Mouse (Mus musculus) central nervous system, embryonic 11.5 days (tissue): ENCODE measurements around the gene 5730596B20Rik. TPM values are rescaled to one million over a fixed set of nuclear protein-coding genes. Genes with fewer than 3 reads are reported as not detected.

Experiments
- polyA plus RNA-seq: library from polyadenylated mRNA; depleted of rRNA; stranded (reverse); fragments of >200 nt; gene quantifications from 2 replicates; pipeline ENCODE4 v1.2.3, GENCODE M21; 2012; rRNA removed

Gene 5730596B20Rik
- 0.07 and 1.5 TPM in 2 replicates for polyA plus RNA-seq

DNA sequence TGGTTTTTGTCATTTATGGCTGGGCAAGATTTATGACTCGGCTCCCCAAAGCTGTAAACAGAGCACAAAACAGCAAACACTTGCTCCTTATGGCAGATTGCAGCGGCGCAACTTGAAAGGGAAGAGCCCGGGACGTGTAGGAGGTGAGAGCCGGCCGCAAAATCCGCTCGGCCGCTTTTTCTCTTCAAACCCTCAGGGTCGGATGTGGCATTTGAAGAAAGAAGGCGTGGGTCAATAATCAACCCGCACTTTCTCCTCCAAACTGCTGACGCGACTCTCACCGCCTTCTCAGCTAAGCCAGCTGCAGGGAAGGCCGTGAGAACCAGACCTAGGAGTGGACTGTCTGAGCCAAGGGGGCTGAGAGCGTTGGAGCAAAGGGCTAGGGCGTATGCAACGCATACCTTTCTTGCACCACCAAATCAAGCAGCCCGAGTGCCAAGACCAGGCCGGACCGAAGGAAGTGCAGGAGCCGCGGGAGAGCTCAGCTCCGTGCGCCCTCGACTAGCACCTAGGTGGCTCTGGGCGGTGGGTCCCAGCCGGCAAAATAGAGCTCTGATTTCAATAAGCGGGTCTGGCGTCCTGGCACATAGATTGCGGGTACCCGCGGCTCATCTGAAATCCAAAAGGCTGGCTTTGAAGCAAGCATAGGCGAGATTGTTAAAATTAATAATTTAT is at the start of gene 5730596B20Rik:
Gene 5730596B20Rik, plus strand, starts transcription at position 438 of the 675 bp plus-strand sequence.

DNA sequence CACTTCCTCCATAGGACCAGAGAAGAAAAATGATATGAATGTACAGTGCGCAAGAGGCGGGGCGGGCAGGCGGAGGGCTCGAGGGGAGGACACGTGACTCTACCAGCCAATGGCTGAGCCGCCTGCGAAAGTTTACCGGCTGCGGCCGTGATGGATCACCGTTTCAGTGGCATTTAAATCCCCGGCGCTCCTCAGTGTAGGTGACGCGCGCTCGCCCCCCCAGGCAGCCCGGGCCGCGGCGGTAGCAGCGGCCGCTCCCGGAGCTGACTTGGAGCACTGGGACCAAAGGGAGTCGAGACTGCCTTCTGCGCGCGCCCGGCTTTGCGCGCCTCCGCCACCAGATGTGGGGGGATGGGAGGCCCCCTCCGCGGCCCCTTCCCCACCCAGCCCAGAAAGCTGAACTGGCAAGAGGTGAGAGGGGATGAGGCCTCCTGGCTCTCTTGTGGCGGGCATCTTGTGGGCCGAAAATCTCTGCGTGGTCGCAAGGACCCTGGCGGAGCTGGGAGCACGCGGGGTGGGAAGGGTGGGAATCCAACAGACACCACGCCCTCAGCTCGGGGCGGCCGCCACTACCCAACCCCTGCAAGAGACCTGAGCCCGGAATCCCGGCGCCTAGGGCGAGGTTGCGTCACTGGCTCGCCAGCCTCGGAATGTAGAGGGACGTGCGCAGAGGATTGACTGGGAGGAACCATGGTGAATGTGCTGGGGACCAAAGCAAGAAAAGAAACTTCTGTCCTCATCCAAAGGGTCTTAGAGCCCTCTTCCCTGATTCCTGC is 18.8 kb upstream of the 5730596B20Rik start, which contains the start of gene Hoxa1:
Gene Hoxa1, minus strand, starts transcription at position 42 of the 776 bp plus-strand sequence.

DNA sequence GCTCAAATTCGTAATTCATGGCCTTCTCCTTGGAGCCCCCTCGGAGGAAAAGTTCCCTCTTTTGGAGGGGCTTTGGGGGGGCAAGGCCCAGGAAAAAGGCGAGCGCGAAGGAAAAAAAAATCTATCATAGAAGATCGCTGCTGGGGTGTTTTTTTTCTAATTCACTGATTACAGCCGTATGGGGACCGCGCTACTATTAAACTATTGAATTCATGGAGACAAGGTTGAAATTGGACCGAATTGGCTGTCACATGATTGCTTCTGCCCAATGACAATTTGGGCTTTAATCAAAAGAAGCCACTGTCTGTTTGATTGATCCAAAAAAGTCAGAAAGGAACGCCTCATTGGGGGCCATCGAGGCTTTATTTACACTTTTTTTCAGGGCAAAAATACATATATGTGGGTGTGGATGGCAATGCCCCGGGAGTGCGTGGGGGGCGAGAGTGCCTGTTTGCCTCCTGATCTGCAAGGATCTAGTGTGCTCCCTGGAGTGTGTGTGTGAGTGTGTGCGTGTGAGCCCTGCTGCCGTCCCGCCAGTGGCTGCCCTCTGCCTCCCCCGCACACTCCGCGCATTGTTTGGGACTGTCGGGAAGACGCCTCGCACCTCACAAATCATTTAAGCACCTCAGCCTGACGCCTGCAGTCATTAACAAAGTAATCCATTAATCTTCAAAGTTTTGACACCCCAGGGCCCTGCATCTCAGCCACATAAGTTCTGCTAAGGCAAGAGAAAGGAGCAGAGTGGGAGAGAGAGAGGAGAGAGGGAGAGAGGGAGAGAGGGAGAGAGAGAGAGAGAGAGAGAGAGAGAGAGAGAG is 12.5 kb upstream of the 5730596B20Rik start, which contains the start of gene Hoxa2:
Gene Hoxa2, minus strand, starts transcription at position 206 of the 815 bp plus-strand sequence.

DNA sequence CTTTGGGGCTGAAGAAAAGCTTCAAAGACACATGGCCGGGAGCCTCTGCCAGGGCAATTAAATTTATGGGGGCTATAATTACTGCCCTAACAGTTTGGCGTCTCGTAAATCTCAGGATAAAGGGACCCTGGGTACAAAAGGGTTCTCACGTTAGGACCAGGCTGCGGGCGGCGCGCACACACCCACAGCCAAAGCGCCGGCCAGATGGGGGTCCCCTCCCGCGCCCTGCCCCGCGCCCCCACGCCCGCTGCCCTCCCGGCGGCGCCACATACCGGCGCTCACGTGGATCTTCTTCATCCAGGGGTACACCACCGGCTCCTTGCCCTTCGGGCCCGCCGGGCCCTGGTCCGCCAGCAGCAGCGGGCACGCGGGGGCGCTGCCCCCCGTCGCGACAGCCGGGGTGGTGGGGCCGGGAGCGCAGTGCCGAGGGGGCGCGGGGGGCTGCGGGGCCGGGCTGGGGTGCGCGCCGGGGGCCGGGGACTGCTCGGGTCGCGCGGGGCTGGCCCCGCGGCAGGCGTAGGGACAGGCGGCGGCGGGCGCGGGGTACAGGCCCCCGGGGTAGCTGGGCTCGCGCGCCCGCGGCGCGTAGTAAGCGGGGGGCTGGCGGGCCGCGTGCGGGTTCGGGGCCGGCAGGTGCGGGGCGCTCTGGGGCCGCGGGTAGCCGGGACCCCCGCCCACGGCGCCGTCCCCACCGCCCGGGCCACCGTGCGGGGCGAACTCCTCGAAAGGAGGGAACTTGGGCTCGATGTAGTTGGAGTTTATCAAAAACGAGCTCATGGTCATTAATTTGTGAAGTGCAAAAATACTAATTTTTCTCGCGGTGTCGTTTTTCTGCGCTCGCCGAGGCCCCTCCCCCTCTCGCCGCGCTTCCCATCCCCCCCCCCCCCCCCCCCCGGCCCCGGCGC is 13.9 kb downstream of the 5730596B20Rik start, which contains the start of gene Hoxa4:
Gene Hoxa4, minus strand, starts transcription at position 848 of the 905 bp plus-strand sequence.

DNA sequence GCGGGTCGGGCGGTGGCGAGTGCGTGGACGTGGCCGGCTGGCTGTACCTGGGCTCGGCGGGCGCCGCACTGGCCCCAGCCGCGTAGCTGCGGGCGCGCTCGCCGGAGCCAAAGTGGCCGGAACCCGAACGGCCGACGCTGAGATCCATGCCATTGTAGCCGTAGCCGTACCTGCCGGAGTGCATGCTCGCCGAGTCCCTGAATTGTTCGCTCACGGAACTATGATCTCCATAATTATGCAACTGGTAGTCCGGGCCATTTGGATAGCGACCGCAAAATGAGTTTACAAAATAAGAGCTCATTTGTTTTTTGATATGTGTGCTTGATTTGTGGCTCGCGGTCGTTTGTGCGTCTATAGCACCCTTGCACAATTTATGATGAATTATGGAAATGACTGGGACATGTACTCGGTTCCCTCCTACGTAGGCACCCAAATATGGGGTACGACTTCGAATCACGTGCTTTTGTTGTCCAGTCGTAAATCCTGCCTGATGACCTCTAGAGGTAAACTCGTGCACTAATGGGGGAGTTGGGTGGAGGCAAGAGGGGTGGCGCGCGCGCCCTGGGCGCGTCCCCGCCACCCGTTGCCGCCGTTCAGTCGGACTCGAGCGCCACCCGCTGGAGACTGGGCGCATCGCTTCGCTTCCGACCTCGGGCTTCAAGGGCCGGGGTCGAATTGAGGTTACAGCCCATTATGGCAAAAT is 26.9 kb downstream of the 5730596B20Rik start, which contains the start of gene Hoxa5:
Gene Hoxa5, minus strand, starts transcription at position 538 of the 703 bp plus-strand sequence.

DNA sequence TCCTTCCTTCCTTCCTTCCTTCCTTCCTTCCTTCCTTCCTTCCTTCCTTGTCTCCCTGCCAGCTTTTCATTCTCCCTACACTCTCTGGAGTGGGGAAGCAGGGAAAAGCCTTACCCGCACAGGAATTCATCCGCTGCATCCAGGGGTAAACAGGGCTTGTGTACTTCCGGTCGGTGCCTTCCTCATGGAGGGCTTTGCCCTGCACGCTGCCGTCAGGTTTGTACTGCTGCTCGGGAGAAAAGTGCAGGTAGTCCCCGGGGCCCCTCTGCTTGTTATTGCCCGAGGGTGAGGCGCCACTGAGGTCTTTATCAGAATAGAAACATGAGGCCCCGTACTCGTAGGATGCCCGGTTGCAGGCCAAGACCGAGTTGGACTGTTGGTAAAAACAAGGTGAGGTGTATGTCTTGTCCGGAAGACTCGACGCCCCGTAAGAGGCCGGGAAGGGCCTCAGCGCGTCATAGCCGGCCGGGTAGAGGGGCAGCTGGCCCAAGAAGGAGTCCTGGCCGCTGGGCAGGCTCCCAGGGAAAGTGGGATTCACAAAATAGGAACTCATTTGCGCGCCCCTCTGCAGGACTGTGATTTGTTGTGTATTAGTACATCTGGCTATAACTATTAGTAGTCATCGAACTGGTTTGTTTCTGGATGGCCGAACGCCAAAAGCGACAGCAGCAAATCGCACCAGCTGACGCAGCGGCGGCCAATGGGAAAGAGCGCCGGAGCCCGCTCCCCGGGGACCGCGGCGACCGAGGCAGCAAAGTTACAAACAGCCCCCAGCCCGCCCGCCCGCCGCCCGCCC is 31.0 kb downstream of the 5730596B20Rik start, which contains the start of gene Hoxa6:
Gene Hoxa6, minus strand, starts transcription at position 651 of the 796 bp plus-strand sequence.

DNA sequence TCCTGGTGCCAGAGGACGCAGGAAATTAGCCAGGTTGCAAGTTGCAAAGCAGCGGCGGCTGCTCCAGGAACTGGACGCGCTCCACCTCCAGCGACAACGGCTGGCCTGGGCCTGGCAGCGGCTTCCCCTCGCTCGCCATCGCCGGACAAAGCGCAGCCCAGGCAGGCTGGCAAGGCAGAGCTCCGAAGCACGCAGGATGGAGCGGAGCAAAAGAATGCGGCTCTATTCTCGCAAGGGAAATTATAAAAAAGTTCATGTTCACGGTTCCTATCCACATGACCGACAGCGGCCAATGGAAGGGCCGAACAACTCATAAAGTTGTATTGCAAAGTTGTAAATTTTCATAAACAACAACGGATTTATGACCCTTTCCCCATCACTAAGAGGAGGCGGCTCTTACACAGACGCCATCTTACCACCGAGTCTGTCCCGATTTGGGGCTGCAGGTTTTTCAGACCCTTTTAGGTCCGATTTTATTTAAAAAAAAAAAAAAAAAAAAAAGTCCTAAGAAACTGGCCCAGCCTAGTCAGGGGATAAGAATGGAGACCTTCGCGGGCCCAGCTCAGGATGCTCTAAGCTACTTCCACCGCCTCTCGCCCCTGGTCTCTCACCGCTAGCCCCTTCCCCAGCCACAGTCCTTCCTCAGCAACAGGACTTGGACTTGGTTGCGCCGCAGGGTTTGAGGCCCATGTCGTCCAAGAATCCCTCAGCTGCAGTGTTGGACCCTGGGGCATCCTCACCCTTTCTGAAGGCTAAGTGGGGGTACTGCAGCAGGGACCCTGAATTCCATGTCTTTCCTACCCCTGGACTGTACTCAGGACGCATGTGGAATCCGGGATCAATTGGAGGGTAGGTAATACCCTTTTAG is 36.1 kb downstream of the 5730596B20Rik start, which contains the start of the genes Hoxa3 and Gm28308:
Gene Hoxa3, minus strand, starts transcription at position 218 of the 868 bp plus-strand sequence.
Gene Gm28308, minus strand, starts transcription at position 221 of the 868 bp plus-strand sequence.

DNA sequence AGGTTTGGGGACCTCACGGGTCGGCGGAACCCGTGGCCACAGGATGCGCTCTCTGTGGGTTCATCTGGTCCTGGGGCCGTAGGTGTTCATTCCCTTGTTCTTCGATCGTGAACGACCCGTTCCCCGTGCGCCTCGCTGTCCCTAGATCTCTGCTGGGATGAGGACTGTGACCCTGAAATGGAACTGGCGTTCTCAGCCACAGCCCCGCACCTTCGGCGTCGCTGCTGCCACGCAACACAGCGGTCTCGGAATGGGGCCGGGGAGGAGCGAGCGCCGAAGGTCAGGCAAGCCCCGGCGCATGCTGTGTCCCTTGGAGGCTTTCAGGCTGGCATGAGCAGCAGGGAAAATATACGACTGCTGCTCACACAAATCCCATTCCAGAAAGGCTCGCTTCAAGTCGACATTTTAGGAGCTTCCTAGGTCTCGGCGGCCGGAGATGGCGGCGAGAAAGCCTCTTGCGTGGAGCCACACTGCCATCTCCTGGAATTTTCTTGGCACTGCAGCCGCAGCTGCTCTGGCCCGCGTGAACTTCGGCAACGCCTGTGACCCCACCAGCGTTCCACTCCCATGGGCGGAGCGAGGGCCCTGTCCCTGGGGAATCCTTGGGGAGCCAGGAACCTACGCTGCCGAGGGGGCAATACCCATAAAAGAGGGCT is 44.2 kb downstream of the 5730596B20Rik start, which contains the start of gene Hoxa7:
Gene Hoxa7, minus strand, starts transcription at position 518 of the 656 bp plus-strand sequence.

Other genes starting within 250 kb of the 5730596B20Rik start
- 6.7 and 17.4 TPM in 2 replicates for gene Skap2, start 164.9 kb upstream of the 5730596B20Rik start, polyA plus RNA-seq
- gene Hoxa1, start 19.2 kb upstream of the 5730596B20Rik start, polyA plus RNA-seq = 0.35 and 2.5 TPM in 2 replicates
- gene Hoxa2, start 12.7 kb upstream of the 5730596B20Rik start, polyA plus RNA-seq = 0.83 and 15.3 TPM in 2 replicates
- gene Hoxa4, start 14.3 kb downstream of the 5730596B20Rik start, polyA plus RNA-seq = 0.85 and 13.1 TPM in 2 replicates
- 1.9 and 37.9 TPM in 2 replicates for gene Hoxa5, start 27.1 kb downstream of the 5730596B20Rik start, polyA plus RNA-seq
- gene Hoxa6, start 31.2 kb downstream of the 5730596B20Rik start, polyA plus RNA-seq = 0.10 and 10.2 TPM in 2 replicates
- gene Hoxa3, start 35.8 kb downstream of the 5730596B20Rik start, polyA plus RNA-seq = 1.2 and 20.2 TPM in 2 replicates
- 3.1 TPM in 1 of 2 replicates, not detected in the other for gene Gm28308, start 35.8 kb downstream of the 5730596B20Rik start, polyA plus RNA-seq
- 0.77 and 23.7 TPM in 2 replicates for gene Hoxa7, start 44.4 kb downstream of the 5730596B20Rik start, polyA plus RNA-seq
- 1.2 and 40.0 TPM in 2 replicates for gene Hoxa9, start 53.6 kb downstream of the 5730596B20Rik start, polyA plus RNA-seq
- gene Hoxa10, start 63.4 kb downstream of the 5730596B20Rik start, polyA plus RNA-seq = 0.36 and 24.7 TPM in 2 replicates
- 0.04 and 4.8 TPM in 2 replicates for gene Hoxa11, start 68.3 kb downstream of the 5730596B20Rik start, polyA plus RNA-seq
- gene Hoxa13, start 83.4 kb downstream of the 5730596B20Rik start, polyA plus RNA-seq = 0.05 and 2.5 TPM in 2 replicates
- gene Evx1, start 136.0 kb downstream of the 5730596B20Rik start, polyA plus RNA-seq = 1.4 and 2.0 TPM in 2 replicates